Mouse (Mus musculus) liver, adult 2 months (tissue): ENCODE data around the gene Abca4. TPM values are rescaled to one million over a fixed set of nuclear protein-coding genes. Genes with fewer than 3 reads are reported as not detected.

Source experiments
- DNase-seq: peaks from one replicate; pipeline ENCODE4 v3.0.0-alpha.2; 2011; ENCODE audit warnings: low read depth, low spot score; ENCODE audit errors: extremely low read depth
- H3K27ac ChIP-seq: fragments of 200-500 bp; replicated peaks from 2 replicates; pipeline ENCODE4 v1.5.1; 2012; ENCODE audit warnings: low read depth, mild to moderate bottlenecking, control low read depth, inconsistent platforms, low read length; ENCODE audit not compliant: insufficient read depth
- H3K27me3 ChIP-seq: fragments of 200-500 bp; 2 replicates; pipeline ENCODE4 v1.6.1; 2012; ENCODE audit warnings: mild to moderate bottlenecking, moderate library complexity, low read length, inconsistent platforms; ENCODE audit not compliant: control insufficient read depth, insufficient read depth
- H3K36me3 ChIP-seq: fragments of 200-500 bp; 2 replicates; pipeline ENCODE4 v1.6.1; 2012; ENCODE audit warnings: low read length, inconsistent platforms; ENCODE audit not compliant: control insufficient read depth, insufficient read depth
- H3K4me1 ChIP-seq: fragments of 200-500 bp; 2 replicates; pipeline ENCODE4 v1.6.1; 2011; ENCODE audit warnings: low read length; ENCODE audit not compliant: control insufficient read depth, insufficient read depth
- H3K4me3 ChIP-seq: fragments of 200-500 bp; 2 replicates; pipeline ENCODE4 v1.5.1; 2011; ENCODE audit warnings: low read depth, mild to moderate bottlenecking, control low read depth, low read length, moderate library complexity; ENCODE audit not compliant: insufficient read depth
- H3K79me2 ChIP-seq: fragments of 200-500 bp; 2 replicates; pipeline ENCODE4 v1.6.1; 2012; ENCODE audit warnings: inconsistent platforms, mild to moderate bottlenecking, low read length, moderate library complexity; ENCODE audit not compliant: control insufficient read depth, insufficient read depth
- H3K9ac ChIP-seq: fragments of 200-500 bp; 2 replicates; pipeline ENCODE4 v1.6.1; 2012; ENCODE audit warnings: low read depth, mild to moderate bottlenecking, control low read depth, inconsistent platforms, low read length
- CTCF ChIP-seq: fragments of 200-500 bp; IDR thresholded peaks from 2 replicates; pipeline ENCODE4 v1.5.1; 2011; ENCODE audit warnings: low read depth, low read length, control low read depth
- POLR2A ChIP-seq: fragments of 200-500 bp; IDR thresholded peaks from 2 replicates; pipeline ENCODE4 v1.6.1; 2011; ENCODE audit warnings: low read length, control low read depth; ENCODE audit not compliant: insufficient read depth; ENCODE audit errors: extremely low read depth
- WGBS: fragments of 180-500 bp; shearing (Covaris S2); methylation state at CpG from one replicate; pipeline ENCODE4 v1.1.7; 2018; 5-methylcytosine and 5-hydroxymethylcytosine counted together
- polyA plus RNA-seq: library from polyadenylated mRNA; depleted of rRNA; stranded (reverse); fragments of >200 nt; gene quantifications from 2 replicates; pipeline ENCODE4 v1.2.3, GENCODE M21; 2012
- total RNA-seq: library from RNA; depleted of rRNA; stranded (reverse); fragments of >200 nt; gene quantifications from 2 replicates; pipeline ENCODE4 v1.2.3, GENCODE M21; 2014

Abca4 gene
- total and polyA plus RNA-seq, 2 experiments = 0.05 to 0.37 TPM

GRCm38 (mm10) chr3:122143432-122143831 is 99.2 kb downstream of the Abca4 start:
- Histone ChIP-seq H3K4me3 (no peak overlapping the region), H3K36me3 (no peaks in the 10 kb centered on the region), H3K27ac (no peak overlapping the region), H3K79me2 (no peaks in the 10 kb centered on the region), H3K4me1 (no peaks in the 10 kb centered on the region), H3K27me3 (no peaks in the 10 kb centered on the region), H3K9ac (no peak overlapping the region)
- no peak for DNase-seq
- no peak for TF ChIP-seq CTCF
- TF ChIP-seq POLR2A = no peak
- WGBS = 83% methylated on average over 3 of the region's 3 CpGs

- TF ChIP-seq CTCF (no peak), POLR2A (no peak)
- no peaks in the 10 kb centered on the region for H3K4me1 ChIP-seq
- H3K79me2 ChIP-seq = no peaks in the 10 kb centered on the region
- H3K9ac ChIP-seq = no peak overlapping the region
- no peak overlapping the region for H3K4me3 ChIP-seq
- 98% methylated on average over 3 of the region's 3 CpGs for WGBS
- H3K27me3 ChIP-seq = no peaks in the 10 kb centered on the region
- H3K27ac ChIP-seq = no peak overlapping the region
- no peaks in the 10 kb centered on the region for H3K36me3 ChIP-seq
- no peak for DNase-seq
These were observed 101.2 kb downstream of the Abca4 start for GRCm38 (mm10) chr3:122145430-122145829.

- Histone ChIP-seq H3K36me3 (no peaks in the 10 kb centered on the region), H3K79me2 (no peaks in the 10 kb centered on the region), H3K4me3 (no peak overlapping the region), H3K9ac (no peak overlapping the region), H3K27me3 (no peaks in the 10 kb centered on the region), H3K4me1 (no peaks in the 10 kb centered on the region), H3K27ac (no peak overlapping the region)
- 70% methylated on average over 7 of the region's 7 CpGs for WGBS
- DNase-seq = no peak
- no peak for TF ChIP-seq POLR2A
- TF ChIP-seq CTCF = no peak
These were observed 106.6 kb downstream of the Abca4 start for GRCm38 (mm10) chr3:122150836-122151235.

GRCm38 (mm10) chr3:122152431-122152830 is 108.2 kb downstream of the Abca4 start:
- no peak for DNase-seq
- H3K4me3 ChIP-seq = no peak overlapping the region
- no peak overlapping the region for H3K9ac ChIP-seq
- H3K27me3 ChIP-seq = no peaks in the 10 kb centered on the region
- no peak overlapping the region for H3K27ac ChIP-seq
- H3K36me3 ChIP-seq = no peaks in the 10 kb centered on the region
- TF ChIP-seq POLR2A (no peak), CTCF (no peak)
- no peaks in the 10 kb centered on the region for H3K79me2 ChIP-seq
- WGBS = 61% methylated on average over 4 of the region's 4 CpGs
- no peaks in the 10 kb centered on the region for H3K4me1 ChIP-seq

- no peak overlapping the region for H3K27ac ChIP-seq
- no peak for DNase-seq
- no peaks in the 10 kb centered on the region for H3K36me3 ChIP-seq
- H3K4me3 ChIP-seq = no peak overlapping the region
- H3K4me1 ChIP-seq = no peaks in the 10 kb centered on the region
- H3K79me2 ChIP-seq = no peaks in the 10 kb centered on the region
- 85% methylated on average over 2 of the region's 2 CpGs for WGBS
- TF ChIP-seq CTCF = no peak
- no peak for TF ChIP-seq POLR2A
- H3K27me3 ChIP-seq = no peaks in the 10 kb centered on the region
- no peak overlapping the region for H3K9ac ChIP-seq
These were observed 109.8 kb downstream of the Abca4 start for GRCm38 (mm10) chr3:122154080-122154479.

GRCm38 (mm10) chr3:122159447-122159846 is 115.2 kb downstream of the Abca4 start:
- 84% methylated on average over 1 of the region's 1 CpGs for WGBS

More at GRCm38 (mm10) chr3:122159447-122159846, 115.2 kb downstream of the Abca4 start:
- H3K27ac ChIP-seq = no peak overlapping the region
- H3K79me2 ChIP-seq = no peaks in the 10 kb centered on the region
- no peaks in the 10 kb centered on the region for H3K36me3 ChIP-seq
- TF ChIP-seq CTCF (no peak), POLR2A (no peak)
- no peaks in the 10 kb centered on the region for H3K27me3 ChIP-seq
- DNase-seq = no peak
- H3K4me3 ChIP-seq = no peak overlapping the region
- no peaks in the 10 kb centered on the region for H3K4me1 ChIP-seq
- no peak overlapping the region for H3K9ac ChIP-seq
